Mouse (Mus musculus) adrenal gland, postnatal 25 days (tissue): ENCODE measurements at regions not wholly inside any gene's neighbourhood (a gene's known extent, or its start where the extent isn't known, plus 50 kb on each side); places are given as distances from the start of the nearest gene placed in this dataset.

ENCODE experiments used
- DNase-seq: peaks from one replicate; pipeline ENCODE4 v3.0.0; 2021; ENCODE audit warnings: mixed read lengths

DNA sequence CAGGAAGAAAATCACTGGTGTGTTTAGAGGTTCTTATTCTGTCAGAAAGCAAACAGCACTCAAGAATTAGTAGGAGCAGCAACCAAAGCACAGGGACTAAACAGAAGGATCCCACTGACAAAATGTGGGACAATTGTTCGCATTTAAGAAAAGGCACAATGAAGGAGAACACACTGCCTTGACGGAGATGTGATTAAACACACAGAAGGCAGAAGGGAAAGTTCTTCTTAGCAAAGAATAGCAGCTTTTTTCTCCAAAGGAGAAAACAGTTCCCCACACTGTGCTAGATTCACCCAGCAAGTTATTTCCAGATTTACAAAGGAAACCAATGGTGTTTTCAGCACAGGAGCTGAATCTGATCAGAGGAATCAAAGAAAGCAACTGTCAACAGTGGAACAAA, 316.5 kb downstream of the Nsun3 start:
- DNase-seq = no peak

DNA sequence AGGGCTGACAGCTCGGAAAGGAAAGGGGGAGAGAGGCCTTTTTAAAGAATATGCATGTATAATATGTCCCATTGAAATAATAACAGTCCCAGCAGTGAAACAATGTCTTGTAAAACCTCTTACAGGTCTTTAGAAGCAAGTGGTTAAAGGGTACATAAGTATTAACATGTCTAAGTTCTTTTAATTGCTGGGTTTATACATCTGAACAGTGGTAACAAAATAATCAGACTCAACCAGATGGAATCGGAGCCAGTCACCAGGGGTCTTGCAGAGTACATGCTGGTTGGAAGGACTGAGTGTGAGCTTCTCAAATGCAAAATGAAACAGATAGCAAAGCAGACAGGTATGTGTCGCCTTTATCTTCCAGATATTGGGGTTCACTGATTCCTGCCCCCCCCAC, 317.3 kb downstream of the Nsun3 start:
- DNase-seq = no peak

DNA sequence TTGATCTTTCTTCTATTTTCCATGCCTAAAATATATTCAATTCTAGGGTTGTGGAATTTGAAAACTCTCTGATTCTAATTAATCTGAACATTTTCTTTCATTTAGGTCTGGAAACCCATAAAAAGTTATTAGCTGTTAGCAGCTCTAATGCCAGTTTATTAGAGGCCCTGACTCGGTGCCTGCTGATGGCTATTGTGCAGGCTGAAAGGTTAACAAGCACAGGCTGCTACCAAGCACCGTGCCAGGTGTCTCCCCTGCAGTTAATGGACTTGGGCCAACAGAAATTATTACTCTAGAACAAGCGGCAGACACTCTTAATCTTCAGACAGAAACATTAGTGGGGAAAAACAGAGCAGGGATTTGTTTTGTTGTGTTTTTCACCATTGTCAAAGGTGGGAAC, 317.8 kb downstream of the Nsun3 start:
- no peak for DNase-seq

DNA sequence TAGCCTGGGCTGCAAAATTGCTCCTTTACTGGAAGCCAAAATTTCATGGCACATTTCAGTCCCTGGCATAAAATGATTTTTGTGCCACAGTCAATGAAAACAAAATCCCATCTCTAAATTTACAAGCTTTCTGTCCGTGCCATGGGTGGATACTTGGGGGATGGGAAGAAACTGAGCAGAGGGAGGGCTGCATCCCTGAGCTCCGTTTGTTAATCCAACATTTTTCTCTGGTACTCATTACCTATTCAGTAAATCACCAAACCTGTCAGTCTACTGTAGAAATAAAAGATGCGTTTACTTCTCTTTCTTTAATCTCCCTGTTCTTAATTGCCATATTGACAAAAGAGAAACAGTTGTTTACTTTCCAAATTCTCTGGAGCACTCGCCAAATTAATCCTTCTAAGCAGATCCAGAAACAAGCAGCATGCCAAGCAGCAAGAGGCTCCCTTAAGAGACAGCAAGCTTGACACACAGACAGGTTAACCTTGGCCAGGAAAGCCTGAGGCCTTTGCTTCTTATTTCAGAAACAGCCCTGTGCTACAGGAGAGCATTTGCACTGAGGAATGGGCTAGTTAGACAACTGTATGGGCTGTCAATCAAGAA, 326.6 kb downstream of the Nsun3 start:
- DNase-seq = no peak

DNA sequence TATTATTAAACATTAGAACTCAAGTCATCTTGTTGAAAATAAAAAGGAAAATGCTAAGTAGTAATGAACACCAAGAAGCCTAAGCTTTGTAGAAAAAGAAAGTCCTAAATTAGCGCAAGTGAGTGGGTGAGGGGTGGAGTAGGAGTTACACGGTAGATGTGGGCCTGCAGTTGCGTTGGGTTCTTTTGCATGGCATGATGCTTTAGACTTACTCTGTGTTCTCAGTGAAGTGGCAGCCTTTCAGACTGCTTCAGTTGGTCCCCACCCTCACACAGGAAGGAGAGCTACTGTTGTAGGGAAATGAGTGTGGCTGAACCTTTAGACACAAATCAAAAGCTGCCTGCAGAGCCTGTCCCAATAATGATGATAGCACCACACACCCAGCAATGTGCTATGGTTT, 336.9 kb downstream of the Nsun3 start:
- DNase-seq = no peak

DNA sequence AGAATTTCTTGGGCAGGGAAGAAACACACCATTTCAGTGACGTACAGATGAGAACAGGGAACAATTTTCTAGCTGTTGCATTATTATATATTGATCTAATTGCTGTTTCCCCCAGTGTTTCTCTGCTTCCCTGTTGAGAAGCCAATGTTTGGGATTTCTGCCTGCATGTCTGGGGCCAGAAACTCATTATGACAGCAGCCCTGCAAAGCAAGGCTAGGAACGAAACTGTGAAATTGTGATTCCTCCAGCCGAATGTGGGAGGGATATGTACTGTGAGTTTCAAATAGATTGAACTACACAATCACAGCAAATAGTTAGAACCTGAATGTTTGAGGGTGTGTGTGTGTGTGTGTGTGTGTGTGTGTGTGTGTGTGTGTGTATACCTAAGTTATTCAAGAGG, 339.2 kb downstream of the Nsun3 start:
- no peak for DNase-seq

DNA sequence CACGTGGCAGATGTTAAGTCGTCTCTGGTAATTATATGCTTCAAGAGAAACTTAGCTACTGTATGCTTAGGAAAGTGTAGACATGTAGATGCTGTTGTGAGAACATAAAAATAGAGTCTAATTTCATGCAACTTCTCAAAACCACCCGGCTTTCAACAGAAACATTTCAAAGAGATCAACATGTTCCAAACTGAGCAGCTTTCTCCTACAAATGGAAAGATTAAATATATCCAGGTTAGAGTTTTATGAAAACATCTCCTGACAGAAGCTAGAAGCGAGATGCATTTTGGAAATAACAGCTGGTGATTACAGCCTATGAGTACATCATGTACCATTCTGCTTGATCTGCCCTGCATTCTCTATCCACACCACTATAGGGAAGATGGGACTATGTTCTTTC, 345.4 kb downstream of the Nsun3 start:
- DNase-seq = no peak

DNA sequence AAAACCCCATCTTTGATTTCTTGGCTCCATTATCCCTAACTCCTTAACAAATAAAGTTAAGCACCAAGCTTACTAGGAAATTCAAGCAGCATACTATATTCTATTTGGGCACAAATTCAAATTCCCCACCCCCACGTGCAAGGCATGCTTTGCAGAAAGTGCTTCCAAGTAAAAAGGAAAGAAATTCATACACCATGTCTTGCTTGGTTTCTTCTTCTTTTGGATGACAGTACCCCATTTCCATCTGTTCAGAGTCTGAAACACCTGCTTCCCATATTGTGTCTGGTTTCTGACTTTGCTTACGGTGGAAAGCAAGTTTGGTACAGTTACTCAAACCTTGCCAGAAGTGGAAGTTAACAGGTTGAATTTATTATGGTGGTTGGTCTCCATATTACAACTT, 353.5 kb downstream of the Nsun3 start:
- no peak for DNase-seq

DNA sequence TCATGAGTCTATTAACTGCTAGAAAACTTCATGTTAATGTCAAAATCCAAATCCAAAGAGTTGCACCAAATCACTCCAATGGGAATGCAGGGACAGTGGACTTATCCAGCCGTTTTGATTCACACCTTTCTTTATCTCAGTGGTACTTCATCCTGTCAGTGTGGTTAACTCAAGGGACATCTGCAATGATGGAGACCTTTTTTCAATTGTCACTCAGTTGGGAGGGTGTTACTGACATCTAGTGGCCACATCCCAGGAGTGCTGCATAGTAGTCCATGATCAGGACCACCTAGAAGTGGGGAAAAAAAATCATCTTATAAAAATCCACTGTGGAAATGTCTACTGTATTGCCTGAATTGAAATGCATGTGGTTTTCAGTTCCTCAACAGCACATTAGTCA, 372.1 kb downstream of the Nsun3 start:
- no peak for DNase-seq

DNA sequence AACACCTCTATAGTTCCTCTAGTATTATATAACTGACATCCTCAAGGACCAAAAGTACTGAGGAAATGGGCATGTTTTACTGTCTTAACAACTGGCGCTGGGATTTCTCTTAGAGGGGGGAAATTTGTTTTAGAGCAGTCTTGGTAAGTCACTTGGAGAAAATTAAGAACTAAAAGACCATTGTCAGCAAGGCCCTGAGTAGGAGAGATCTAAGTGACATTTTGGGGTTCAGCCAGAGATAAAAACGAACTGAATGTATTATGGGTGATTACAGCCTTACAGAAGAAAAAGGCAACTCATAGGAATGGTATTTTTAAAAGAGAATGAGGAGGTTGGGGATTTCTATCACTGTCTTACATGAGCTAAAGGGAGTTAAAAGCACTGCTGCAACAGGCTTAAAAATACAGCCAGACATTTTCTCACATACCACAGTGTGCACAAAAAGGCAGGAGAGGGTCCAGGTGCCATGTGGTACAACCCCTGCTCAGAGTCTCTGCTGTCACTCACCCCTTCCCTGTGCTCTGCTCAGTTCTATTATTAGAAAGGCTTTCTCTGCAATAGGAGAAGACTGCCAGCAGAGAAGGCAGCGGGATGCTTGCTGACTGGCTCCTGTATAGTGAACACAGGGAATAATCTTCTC, 379.0 kb downstream of the Nsun3 start:
- no peak for DNase-seq

DNA sequence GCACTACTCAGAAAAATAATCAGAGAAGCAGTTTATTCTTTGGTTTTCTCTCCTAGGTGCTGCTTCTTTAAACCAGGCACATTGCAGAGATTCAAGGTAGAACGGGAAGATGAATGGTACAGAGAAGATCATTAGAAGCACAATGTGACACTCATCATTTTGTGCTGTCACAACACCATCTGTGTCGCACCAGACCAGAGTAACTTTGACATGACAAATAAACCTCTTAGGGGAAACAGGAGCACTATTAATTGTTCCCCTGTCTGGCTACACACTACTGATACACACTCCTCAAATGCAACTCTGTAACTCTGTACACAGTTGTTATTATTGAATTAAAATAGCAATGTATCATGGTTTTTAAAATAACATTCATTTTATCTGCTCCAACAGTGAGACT, 380.2 kb downstream of the Nsun3 start:
- no peak for DNase-seq

DNA sequence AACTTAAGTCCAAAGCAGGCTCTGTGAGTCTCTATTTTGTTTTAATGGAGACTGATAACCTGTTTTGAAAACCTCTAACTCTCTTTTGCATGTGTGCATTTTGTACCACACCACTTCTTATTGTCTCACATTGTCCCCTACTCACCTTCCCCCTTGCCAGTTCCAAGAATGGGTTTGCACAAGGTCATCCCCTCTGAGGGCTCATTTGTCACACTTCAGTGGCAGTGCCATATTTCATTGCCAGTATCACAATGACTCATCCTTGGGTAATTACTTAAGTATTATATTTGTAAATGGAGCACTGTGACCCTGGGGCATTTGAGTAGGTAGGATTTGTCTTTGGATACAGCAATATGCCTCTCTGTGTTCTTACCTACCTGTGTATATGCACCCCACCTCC, 429.3 kb downstream of the Nsun3 start:
- no peak for DNase-seq

DNA sequence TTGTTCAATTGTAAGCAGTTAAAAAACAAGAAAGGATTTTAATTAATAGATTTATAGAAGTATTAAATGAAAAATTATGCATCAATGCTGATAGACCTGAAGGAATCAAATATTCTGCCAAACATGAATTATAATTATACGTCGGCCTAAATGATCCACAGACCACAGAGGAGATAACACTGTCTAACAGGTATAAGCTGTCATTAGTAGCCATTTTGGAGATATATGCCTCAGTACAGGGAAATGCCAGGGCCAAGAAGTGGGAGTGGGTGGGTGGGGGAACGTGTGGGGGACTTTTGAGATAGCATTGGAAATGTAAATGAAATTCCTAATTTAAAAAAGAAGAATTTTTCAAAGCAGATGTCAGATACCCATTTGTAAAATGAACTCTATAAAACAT, 430.3 kb downstream of the Nsun3 start:
- no peak for DNase-seq

DNA sequence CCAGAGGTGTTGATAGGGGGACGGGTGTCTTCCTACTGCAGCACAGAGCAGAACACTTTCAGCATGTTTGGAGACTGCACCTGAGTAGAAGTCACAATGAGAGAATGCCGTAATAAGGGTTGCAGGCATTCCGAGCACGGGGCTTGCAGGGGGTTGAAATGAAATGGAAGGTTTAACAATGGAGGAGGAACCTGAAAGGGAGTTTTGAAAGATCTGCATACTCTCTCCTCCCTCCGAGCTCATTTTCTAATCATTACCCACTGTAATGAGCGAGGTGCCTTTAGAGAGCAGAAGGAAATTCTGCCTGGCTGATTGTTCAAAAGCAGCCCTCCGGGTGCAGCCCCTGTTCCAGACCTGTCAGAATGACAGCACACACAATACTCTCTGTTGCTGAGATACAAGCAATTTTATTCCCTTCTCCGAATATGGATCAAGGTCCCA, 430.8 kb downstream of the Nsun3 start:
- no peak for DNase-seq

DNA sequence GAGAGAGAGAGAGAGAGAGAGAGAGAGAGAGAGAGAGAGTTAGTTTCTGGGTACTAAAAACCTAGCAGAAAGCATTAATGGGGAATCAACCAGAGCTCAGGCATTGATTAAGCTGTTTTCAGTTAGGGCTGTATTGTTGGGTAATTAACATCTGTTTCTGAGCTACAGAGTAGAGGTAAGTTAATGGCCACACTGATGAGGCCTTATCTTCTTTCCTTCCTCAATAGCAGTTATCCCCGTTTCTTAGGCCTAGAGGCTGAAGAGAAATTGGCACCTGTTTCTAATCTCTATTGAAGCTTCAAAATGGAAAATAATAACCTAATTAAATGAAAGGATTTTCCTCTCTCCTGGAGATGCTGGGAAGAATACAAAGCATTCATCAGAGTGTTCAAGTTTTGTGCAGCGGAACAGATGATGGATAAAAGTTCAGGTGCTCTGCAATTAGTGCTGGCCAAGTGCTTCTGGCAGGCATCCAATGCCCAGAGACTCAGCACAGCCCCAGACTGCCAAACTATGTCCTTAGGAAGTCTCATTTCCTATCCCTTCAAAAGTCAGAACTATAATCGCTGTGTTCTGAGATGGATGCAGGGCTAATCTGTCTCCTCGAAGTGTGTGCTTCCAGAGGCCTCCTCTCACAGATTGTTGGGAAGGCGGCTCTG, 459.1 kb downstream of the Nsun3 start:
- no peak for DNase-seq

DNA sequence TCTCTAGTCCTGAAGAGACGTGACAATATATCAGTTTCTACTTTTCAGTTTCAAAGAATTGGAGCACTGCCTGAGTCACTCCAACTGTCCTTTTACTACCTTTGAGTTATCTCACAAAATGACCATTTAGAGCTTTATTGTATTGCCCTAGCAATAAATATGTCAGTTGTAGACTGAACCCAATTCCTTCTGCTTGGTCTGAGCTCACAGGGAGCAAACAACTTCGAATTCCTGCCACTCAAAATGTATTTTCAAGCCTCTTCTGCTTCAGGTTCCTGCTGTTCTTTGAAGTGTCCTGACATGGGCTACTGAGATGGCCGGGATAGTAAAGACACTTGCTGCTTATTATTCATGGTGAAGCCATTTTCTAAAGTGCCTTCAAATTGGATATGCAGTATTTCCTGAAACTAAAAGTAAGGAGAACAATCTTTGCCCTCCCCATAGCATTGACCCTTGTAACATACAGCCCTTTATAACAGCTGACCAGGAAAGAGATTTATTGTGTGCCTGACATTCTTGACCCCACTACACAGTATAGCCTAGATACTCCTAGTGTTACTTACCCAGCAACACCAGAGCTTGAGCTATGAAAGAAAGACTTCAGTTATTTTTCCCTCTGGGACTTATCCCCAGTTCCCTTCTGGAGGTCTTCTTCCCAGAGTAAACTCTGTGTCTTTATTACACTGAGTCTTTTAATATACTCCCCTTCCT, 460.9 kb downstream of the Nsun3 start:
- DNase-seq = no peak

DNA sequence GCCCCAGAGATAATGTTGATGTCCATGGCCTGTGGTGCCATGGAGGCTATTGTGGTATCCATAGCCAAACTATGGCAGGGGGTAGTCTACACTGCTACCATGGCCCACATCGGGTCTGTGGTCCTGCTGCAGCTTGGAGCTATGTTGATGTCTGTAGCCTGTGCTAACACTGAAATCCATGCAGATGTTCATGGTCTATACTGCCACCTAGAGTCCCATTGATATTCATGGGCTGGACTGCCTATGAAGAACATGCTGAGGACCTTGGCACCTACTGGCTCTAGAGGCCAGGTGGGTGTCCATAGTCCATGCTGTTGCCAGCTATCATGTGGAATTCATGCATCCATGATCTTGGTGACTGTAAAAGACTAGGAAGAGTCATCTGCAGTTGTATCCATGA, 463.8 kb downstream of the Nsun3 start:
- no peak for DNase-seq

DNA sequence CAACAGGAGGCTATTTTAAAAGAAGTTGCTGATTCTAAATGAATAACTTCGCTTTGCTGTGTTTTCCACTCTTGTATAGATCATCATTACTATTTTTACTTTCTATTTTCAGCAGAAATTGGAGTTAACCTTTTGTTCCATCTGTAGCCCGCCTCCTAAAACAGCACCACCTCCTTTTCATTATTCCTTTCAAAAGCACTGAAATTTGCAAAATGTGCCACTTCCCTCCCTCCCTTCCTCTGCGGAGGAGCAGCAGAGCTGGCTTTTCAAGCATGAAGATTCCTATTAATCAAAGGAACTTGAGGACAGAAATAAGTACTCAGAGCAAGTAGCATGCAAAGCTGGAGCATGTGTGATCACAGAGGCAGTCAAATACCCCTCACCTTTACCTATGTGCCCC, 497.7 kb downstream of the Nsun3 start:
- no peak for DNase-seq
